Mouse (Mus musculus) gastrocnemius, adult 8-10 months (tissue): ENCODE data around the gene Amt. TPM values are rescaled to one million over a fixed set of nuclear protein-coding genes. Genes with fewer than 3 reads are reported as not detected.
"Not testable (repeated sequence)": the region's sequence is repeated elsewhere in the genome, so short reads cannot be mapped to it uniquely, and the experiment has no call there.

ENCODE experiments used
- DNase-seq, 2 experiments: peaks; one replicate each; pipeline ENCODE4 v3.0.0; 2022; ENCODE audit warnings: low spot score in 2 of 2
- total RNA-seq, 4 experiments: library from RNA; stranded (reverse); gene quantifications; 2 replicates each; pipeline ENCODE4 v1.2.4; 2022

The Amt gene
- total RNA-seq: 1 to 10 TPM in 1 of 4 experiments, under 1 TPM in 3; 0.32 to 1.3 (median 0.54) TPM

DNA sequence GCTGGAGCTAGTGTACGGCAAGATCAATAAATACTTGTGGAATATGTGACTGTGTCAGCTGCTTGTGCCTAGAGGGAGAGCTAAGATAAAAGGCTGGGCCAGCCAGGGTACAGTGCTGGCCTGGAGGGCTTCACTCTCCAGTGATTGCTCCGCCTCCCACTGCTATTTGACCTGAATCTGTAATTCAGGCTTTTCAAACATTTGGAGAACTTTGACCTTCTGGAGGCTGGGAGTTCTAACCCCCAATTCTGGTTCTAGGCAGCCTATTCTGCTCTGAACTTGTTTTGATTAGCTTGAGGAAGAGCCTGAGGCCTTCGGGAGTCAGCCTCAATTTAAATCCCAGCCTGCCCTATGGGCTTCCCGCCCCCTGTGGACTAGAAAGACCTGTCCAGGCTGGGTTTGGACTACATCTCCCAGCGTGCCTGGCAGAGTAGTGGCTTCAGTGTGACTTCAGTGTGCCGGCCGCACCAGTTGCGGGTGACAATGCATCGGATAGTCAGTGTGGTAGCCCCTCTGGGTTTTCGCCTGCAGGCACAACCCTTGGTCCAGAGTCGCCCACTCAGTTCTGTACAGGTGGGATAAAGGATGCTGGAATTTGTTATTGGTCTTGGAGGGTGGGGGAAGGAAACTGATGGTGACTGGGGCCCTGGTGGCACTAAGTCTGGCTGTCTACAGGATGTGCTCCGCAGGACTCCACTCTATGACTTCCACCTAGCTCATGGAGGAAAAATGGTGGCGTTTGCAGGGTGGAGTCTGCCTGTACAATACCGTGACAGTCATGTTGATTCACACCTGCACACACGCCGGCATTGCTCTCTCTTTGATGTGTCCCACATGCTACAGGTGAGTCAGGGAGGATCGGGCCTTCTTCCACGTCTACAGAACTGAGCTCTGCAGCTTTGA lies at the start of gene Amt:
Amt (plus strand) TSS at position 401 of the 903 bp plus-strand sequence.
- no peak for DNase-seq

DNA sequence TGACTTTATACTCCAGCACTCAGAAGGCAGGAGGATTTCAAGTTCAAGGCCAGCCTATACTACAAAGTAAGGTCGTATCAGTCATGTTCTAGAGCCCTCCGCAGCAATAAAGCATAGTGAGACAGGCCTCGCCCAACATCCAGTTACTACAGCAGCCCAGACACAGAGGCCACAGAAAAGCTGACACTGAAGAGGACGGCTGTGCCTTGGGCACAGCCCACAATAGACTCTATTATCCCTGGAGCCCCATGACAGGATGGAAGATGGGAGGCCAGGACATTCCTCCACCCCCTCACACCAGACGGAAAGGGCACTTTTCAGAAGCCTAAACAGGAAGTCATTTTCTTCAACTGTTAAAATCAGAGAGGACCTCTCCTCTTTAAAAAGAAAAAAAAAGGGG lies 47.7 kb upstream of the Amt start:
- no peak for DNase-seq

DNA sequence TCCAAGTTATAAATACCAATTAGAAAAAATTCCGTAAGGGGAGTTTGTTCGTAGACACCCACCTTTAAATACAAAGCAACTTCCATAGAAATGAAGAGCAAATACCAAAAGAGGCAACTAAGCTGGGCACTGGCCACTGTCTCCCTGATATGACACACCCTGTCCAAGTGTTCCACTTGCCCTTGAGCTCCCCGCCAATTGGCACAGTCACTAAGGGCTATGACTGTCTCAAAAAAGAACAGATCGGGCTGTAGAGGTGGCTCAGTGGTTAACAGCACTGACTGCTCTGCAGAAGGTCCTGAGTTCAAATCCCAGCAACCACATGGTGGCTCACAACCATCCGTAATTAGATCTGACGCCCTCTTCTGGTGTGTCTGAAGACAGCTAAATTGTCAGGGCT lies 44.8 kb upstream of the Amt start:
- peak; percentile 38 to 59 for DNase-seq

DNA sequence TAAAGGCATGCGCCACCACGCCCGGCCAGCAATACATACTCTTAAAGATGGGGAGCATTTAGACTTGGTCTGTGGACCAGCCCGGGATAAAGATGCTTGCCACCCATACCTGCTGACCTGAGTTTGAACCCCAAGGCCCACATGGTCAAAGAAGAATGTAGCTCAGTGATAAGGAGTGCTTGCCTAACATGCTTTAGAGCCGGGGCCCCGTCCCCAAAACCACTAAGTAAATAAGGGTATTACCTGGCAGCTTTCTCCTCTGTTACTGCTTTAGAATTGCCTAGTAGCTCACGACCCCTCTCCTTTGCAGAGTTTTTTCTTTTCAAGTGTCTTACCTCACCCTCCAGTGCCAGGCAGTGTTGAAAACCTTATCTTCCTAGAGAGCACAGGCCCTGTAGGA lies 43.9 kb upstream of the Amt start:
- no peak for DNase-seq

DNA sequence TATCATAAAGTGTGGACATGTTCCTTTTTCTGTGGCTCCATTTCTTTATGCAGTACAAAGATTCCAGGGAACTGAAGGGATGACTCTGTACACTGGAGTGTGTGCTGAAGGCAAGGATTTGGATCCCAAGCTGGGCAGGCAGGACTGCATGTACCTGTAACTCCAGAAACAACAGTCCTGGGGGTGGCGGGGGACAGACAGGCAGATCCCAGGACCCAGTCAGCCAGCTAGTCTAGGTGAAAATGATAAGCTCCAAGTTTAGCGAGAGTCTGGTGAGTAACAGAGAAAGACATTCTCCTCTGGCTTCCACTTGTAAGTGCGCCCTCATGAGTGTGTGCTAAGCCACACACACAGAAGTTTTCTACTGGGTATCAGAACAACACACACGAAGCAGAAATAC lies 36.1 kb upstream of the Amt start:
- DNase-seq: no peak

DNA sequence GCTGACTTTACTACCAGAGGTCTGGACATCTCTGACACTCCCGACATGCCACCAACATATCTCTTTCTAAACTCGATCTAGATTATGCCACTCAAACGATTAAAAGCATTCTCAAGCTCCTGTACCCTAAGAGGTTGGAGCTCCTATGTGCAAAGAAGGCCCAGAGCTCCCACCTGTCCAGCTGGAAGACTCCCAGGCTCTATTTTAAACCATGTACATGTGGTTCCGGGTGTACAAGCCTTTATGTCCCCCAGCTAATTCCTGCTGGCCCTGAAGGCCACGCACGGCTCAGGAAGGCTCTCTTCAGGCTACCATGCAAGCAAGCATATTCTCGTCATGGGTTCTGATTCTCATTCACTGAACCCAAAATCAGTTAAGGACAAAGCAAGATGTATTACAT lies 34.8 kb upstream of the Amt start:
- peak; percentile 39 to 40 for DNase-seq

DNA sequence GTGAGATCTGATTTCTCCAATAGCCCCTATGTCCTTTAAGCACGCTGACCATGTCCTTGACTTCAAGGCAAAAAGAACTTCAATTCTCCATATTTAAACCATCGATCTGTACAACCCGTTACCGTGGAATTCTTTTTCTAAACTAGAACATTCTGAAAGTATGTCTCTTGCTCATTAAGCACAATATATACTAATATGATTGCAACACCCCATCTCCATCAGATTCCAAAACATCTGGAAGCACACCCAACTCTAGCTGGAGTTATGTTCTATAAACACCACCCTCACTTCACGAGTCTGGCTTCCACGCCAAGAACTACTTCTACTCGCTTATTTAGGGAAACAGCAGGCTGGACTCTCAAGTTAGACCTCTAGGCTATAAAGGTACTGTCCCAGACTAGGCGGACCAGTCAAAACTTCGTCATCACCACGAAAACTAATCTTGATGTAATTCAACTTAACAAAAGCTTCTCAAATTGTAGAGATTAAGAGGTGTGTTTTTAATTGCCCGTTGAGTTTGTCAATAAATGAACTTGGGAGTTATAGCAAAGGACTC lies 34.1 kb upstream of the Amt start:
- peak; percentile 35 to 43 for DNase-seq

DNA sequence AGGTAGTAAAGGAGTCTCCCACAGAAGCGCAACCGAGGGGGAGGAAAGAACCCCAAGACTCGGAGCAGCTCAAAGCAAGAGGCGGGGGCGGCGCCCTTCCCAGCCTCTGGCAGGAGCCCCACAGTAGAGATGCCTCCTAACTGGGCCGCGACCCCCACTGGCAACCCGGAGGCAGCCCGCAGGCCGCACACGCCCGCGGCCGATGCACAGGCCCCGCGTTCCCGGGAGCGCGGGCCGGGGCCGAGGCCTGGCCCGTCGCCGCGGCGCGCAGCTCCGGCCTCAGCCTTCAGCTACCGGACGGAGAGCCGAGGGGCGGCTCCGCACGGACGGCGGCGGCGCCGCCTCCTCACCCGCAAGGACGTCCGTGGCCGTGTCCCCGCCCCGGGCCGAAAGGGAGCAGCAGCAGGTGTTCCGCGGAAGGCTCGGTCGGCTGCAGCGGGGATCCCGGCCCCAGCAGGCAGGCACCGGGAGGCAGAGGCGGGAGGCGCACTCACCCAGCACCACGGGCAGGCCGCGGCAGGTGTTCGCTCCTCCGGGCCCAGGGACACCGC lies 33.4 kb upstream of the Amt start:
- peak in 1 of 2 experiments; percentile 37 for DNase-seq

DNA sequence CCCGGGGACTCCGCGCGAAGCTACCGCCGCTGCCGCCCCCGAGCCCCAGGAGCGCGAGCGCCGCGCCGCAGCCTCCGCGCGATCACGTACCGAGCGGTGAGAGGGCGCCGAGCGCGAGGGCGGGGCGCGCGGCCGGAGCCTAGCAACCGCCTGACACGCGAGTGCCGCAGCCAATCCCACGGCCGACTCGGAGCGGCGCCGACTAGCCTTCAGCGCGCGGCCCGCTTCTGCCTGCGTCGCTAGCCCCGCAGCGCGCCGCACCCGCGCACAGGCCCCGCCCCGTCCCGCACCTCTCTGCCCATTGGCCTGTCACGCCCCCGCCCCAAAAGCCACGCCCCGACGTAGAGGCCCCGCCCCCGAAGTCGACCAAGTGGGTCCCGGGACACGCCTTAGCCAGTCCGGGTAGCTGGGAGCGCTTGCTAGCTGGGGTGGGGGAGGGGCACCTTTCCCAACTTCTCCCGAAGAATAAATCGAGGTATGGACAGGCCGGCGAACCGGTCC lies 32.9 kb upstream of the Amt start, which contains the start of gene Dag1:
Dag1 (minus strand) TSS at position 269 of the 501 bp plus-strand sequence.
- DNase-seq: peak; percentile 99

DNA sequence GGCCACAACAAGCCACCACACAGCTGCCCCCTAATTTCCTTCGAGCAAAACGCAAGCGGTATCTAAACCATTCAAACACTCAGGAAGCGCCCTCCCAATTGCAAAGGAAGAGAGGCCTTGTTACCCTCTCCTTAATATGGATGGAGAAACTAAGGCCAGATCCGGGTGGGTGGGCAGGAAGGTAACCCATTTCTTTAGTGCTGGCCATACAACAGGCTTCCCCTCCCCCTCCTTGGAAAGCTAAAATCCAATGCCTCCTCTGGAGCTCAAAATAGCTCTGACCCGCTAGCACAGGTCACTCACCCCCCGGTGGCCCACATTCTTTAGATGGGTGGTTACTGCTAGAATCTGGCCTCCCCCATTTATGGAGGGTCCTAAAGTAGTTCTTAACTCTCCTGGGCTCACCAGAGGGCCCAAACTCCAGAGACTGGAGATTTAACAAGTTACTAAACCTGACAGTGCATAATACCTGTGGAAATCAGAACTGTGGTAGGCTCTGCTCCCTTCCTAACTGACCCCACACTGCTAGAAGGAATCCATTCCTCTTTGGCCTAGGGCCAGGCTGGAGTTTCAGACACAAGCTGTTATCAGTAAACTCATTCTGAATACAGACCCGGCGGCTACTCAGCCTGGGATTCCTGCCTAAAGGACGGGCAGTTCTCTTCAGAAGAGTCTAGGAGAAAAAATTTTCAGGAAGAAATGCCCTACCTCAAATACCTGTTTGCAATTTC lies 32.3 kb upstream of the Amt start:
- peak; percentile 44 to 51 for DNase-seq

DNA sequence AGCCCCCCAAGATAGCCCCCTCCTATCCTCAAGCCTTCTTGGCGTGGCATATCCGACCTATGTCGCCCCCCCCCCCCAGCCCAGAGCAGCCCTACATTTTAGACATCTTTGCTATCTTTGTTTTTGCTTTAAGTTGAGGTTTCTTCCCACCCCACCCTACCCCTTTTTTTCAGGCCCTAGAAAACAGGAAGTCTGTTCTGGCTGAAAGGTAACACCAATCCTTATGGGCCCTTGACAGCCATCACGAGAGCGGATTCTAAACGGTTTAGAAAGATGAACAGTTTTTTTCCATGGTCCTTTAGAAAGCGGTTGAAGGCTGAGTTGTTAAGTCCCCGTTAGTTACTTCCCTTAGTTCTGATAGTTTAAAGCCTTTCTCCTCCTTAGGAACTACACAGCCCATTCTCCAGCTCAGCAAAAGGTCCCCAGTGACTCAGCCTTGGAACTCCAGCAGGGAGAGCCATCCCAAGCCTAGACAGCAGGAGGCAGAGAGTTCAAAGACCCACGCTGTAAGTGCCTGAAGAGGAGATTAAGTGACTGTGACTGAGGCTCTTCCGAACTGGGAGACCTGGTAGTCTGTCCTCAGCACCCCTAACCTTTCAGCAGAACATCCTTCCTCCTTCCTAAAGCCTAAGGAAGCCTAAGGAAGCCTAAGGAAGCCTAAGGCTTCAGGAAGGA lies 30.3 kb upstream of the Amt start:
- no peak for DNase-seq

DNA sequence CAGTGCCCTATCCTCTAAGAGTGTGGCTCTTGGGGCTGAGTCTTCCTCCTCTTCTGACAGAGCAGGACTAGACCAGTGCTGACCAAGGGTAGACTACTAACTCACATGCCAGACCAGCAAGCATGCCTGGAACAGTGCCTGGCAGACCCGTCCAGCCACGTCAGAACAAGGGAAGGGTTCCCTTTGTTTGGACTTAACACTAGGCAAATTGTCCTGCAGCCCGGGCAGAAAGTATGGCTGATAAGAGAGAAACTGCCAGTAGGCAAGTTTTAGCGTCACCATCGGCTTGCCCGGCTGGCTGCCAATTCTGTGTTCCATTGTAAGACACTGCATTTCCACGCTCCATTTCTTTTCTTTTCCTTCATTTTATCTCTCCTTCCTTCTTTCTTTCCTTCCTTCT lies 29.0 kb upstream of the Amt start:
- no peak for DNase-seq

DNA sequence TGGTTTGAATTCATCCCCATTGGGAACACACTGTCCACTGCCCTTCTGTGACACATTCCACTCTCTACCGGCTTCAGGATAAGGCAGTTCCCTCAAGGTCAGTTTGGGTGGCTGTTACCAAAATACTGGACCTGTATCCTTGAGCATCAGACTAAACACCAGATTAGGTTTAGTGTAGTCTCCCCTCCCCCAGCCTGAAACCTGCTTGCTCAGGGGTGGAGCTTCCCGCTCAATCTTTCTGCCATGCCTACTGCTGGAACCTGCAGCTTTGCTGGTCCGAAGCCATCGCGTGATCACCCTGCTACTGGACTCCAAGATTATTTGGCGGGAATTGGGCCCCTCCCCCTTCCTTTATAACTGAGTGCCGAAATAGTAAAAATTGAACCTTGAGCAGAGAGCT lies 28.0 kb upstream of the Amt start:
- DNase-seq: not testable (repeated sequence)

DNA sequence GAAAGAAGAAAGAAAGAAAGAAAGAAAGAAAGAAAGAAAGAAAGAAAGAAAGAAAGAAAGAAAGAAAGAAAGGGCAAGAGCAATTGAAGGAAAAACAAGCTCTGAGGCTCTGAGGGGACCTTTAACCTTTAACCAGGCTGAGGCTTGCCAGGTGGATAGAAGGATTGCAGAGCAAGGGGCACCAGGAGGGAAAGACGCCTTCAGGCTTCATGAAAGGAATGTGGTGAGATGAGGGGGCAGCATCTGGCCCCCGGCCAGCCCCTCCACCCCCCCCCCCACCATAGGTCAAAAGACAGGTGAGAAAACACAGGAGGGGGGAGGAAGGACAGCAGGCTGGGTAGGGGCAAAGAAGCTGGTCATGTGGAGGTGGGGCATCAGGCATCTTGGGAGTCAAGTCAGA lies 24.7 kb upstream of the Amt start:
- DNase-seq: no peak

DNA sequence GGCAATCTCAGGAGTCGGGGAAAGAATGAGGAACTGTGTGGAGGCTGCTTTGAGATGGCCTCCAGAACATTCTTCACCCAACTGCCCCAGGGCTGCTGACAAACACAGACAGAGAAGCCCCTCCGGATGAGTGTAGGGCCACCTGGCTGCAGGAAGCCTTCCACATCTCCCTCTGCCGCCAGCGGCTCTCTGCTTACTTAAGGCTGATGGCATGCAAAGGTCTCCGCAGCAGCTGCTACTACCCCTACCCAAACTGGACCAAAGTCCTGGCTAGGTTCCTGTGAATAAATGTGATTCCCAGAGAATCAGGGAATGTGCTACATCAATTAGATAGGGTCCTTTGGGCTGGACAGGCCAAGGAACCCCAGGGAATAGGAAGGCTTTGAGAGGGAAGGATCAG lies 24.0 kb upstream of the Amt start:
- no peak for DNase-seq

DNA sequence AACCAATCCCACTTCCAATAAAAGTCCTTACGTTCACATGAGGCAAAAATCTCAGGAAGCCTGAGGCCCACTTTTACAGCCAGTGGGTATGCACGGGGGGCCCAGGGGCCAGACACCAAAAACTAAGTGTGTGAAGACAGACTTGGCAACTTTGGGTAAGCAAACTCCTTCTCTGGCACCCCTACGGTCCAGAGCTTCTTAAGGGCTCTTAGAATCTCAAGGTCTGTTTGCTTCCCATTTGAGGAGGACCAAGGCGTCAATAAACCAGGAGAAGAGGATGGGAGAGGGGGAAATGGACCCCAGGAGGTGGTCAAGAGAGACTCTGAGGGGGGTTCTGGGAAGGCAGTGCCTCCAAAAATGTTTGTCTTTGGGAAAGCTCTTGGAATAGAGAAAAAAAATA lies 23.2 kb upstream of the Amt start:
- DNase-seq: no peak

DNA sequence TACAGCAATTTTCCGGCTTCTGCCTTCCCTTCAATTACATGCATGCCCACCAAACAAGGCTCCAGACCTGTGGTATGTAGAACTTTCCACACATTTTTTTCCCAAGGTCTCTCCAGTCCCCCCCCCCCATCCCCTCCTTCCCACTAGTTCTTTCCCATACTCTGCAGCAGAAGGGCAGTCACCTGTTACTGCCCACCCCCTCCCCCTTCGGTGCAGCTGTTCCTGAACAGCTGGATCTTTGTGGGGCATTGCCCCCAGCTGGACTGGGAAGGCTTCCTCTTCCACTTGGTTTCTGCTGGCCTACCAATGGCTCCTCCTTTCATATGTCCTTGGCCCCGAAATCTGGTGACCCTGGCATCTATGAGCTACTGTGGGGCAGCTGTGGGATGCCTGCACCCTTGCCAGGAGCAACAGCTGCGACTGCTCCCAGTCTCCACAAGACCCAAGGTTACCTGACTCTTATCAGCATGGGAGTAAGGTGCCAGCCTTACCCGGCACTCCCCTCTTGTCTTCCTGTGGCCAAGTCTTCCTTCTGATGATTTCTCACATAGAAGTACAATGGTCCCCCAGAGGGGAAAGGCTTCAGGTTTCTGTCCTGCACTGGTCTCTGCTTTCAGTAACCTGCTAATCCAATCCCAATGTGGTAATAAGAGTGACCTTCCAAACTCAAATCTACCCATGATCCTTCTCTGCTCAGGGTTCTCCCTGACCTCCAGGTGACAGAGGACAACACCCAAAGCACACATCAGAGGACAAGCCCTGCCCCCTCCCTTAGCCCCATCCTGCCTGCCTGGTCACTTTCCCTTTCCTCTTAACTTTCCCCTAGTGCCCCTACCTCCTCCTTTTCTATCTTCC lies 21.9 kb upstream of the Amt start:
- no peak for DNase-seq

DNA sequence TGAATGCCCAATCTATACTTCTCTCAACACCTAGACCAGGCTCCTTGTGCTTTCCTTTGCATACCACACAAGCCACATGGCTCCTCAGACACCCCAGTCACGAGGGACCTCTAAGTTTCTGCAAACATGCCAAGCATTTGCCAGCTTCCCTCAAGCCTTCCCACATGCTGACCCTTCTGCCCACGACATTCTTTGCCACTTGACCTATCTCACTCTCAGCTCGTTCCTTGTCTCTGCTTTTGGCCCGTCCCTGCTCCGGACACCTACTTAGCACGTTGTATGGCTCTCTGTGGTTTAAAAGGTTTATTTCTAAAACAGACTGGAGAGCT lies 21.4 kb upstream of the Amt start:
- DNase-seq: no peak

DNA sequence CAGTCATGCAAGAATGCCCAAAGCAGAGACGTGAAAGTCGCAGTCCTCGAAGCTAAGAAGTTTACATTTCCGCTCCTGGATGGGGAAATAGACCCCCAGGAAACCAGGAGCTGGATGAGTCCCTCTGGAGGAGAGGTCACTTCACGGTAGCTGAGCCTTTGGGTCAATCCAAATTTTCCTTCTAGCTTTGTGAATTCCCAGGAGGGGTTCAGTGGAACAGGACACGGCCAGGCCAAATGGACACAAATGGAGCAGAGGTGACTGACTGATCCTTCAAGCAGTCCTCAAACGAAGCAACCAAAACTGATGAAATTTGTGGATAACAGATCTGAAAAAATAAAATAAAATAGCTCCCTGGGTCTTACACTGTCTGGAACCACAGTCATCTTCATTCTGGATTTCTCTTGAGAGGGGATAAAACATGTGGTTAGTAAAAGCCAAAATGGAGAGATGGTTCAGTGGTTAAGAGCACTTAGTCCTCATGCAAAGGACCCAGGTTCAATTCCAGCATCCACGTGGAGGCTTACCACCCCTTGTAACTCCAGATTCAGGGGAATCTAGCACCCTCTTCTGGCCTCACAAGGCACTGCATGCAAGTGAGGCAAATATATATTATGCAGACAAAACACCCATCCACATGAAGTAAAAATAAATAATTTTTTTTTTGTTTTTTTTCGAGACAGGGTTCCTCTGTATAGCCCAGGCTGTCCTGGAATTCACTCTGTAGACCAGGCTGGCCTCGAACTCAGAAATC lies 17.8 kb upstream of the Amt start:
- no peak for DNase-seq
